Mouse (Mus musculus): Measurements from ENCODE around the gene Vmn1r118. TPM values are rescaled to one million over a fixed set of nuclear protein-coding genes. Genes with fewer than 3 reads are reported as not detected.
"Not testable (repeated sequence)": the region's sequence is repeated elsewhere in the genome, so short reads cannot be mapped to it uniquely, and the experiment has no call there.

Vmn1r118 gene
- not detected in 2 replicates for polyA plus RNA-seq (2014; fragmentation: Nextera tagmentation; extraction: Ambion mirVana)

- not testable (repeated sequence) for H3K27ac ChIP-seq (ENCODE audit: low read depth, low read length); DNase-seq (ENCODE audit: low spot score); H3K4me3 ChIP-seq (ENCODE audit: low read depth, low read length); H3K9ac ChIP-seq (ENCODE audit: low read length); H3K27me3 ChIP-seq (ENCODE audit: control insufficient read depth, insufficient read depth, low read length); H3K4me1 ChIP-seq (replicated peaks; ENCODE audit: control insufficient read depth, insufficient read depth, low read length); H3K4me2 ChIP-seq (ENCODE audit: low read depth, low read length, severe bottlenecking); ATAC-seq (replicated peaks; ENCODE audit: low FRiP score); H3K36me3 ChIP-seq (ENCODE audit: control insufficient read depth, insufficient read depth, low read length); H3K9me3 ChIP-seq (ENCODE audit: control insufficient read depth, low read length)
- WGBS = no CpG with 5 or more reads among the region's 2 CpGs
Observed at GRCm38 (mm10) chr7:20912247-20912646, at the start of gene Vmn1r118. TSS of gene Vmn1r118 (minus strand) at chr7:20912347.

GRCm38 (mm10) chr7:20884021-20884420 lies 28.1 kb downstream of the Vmn1r118 start, which contains the start of gene Vmn1r117:
TSS of gene Vmn1r117 (minus strand) at chr7:20884121.
- DNase-seq (ENCODE audit: low spot score); H3K36me3 ChIP-seq (ENCODE audit: control insufficient read depth, insufficient read depth, low read length); ATAC-seq (replicated peaks; ENCODE audit: low FRiP score); H3K27me3 ChIP-seq (ENCODE audit: control insufficient read depth, insufficient read depth, low read length); H3K27ac ChIP-seq (ENCODE audit: low read depth, low read length); H3K4me3 ChIP-seq (ENCODE audit: low read depth, low read length); H3K4me1 ChIP-seq (replicated peaks; ENCODE audit: control insufficient read depth, insufficient read depth, low read length); H3K9me3 ChIP-seq (ENCODE audit: control insufficient read depth, low read length); H3K9ac ChIP-seq (ENCODE audit: low read length); H3K4me2 ChIP-seq (ENCODE audit: low read depth, low read length, severe bottlenecking): not testable (repeated sequence)
- WGBS = no CpG with 5 or more reads among the region's 2 CpGs

GRCm38 (mm10) chr7:20871956-20872355 lies 40.2 kb downstream of the Vmn1r118 start, which contains the start of gene Vmn1r116:
TSS of gene Vmn1r116 (plus strand) at chr7:20872256.
- not testable (repeated sequence) for DNase-seq (ENCODE audit: low spot score); H3K4me1 ChIP-seq (replicated peaks; ENCODE audit: control insufficient read depth, insufficient read depth, low read length); H3K4me3 ChIP-seq (ENCODE audit: low read depth, low read length); H3K36me3 ChIP-seq (ENCODE audit: control insufficient read depth, insufficient read depth, low read length); H3K27ac ChIP-seq (ENCODE audit: low read depth, low read length); H3K27me3 ChIP-seq (ENCODE audit: control insufficient read depth, insufficient read depth, low read length); H3K9me3 ChIP-seq (ENCODE audit: control insufficient read depth, low read length); H3K9ac ChIP-seq (ENCODE audit: low read length); ATAC-seq (replicated peaks; ENCODE audit: low FRiP score); H3K4me2 ChIP-seq (ENCODE audit: low read depth, low read length, severe bottlenecking)
- 66% methylated on average over 3 of the region's 3 CpGs for WGBS

Other genes starting within 250 kb of the Vmn1r118 start
- gene Vmn1r107, start 243.4 kb downstream of the Vmn1r118 start, polyA plus RNA-seq (2014; fragmentation: Nextera tagmentation; extraction: Ambion mirVana) = not detected in 2 replicates
- not detected in 2 replicates for gene Vmn1r111, start 209.1 kb downstream of the Vmn1r118 start, polyA plus RNA-seq (2014; fragmentation: Nextera tagmentation; extraction: Ambion mirVana)
- gene Gm10668, start 181.7 kb downstream of the Vmn1r118 start, polyA plus RNA-seq (2014; fragmentation: Nextera tagmentation; extraction: Ambion mirVana) = not detected in 2 replicates
- gene Vmn1r112, start 141.2 kb downstream of the Vmn1r118 start, polyA plus RNA-seq (2014; fragmentation: Nextera tagmentation; extraction: Ambion mirVana) = not detected in 2 replicates
- not detected in 2 replicates for gene Vmn1r113, start 125.1 kb downstream of the Vmn1r118 start, polyA plus RNA-seq (2014; fragmentation: Nextera tagmentation; extraction: Ambion mirVana)
- not detected in 2 replicates for gene Vmn1r114, start 100.2 kb downstream of the Vmn1r118 start, polyA plus RNA-seq (2014; fragmentation: Nextera tagmentation; extraction: Ambion mirVana)
- not detected in 2 replicates for gene Vmn1r115, start 67.4 kb downstream of the Vmn1r118 start, polyA plus RNA-seq (2014; fragmentation: Nextera tagmentation; extraction: Ambion mirVana)
- not detected in 2 replicates for gene Vmn1r116, start 40.1 kb downstream of the Vmn1r118 start, polyA plus RNA-seq (2014; fragmentation: Nextera tagmentation; extraction: Ambion mirVana)
- gene Vmn1r117, start 28.2 kb downstream of the Vmn1r118 start, polyA plus RNA-seq (2014; fragmentation: Nextera tagmentation; extraction: Ambion mirVana) = not detected in 2 replicates
- gene Vmn1r119, start 100.1 kb upstream of the Vmn1r118 start, polyA plus RNA-seq (2014; fragmentation: Nextera tagmentation; extraction: Ambion mirVana) = not detected in 2 replicates
- gene Vmn1r120, start 141.4 kb upstream of the Vmn1r118 start, polyA plus RNA-seq (2014; fragmentation: Nextera tagmentation; extraction: Ambion mirVana) = not detected in 2 replicates
- not detected in 2 replicates for gene Vmn1r121, start 186.2 kb upstream of the Vmn1r118 start, polyA plus RNA-seq (2014; fragmentation: Nextera tagmentation; extraction: Ambion mirVana)
- gene Vmn1r122, start 221.8 kb upstream of the Vmn1r118 start, polyA plus RNA-seq (2014; fragmentation: Nextera tagmentation; extraction: Ambion mirVana) = not detected in 2 replicates
- gene Vmn1r123, start 249.8 kb upstream of the Vmn1r118 start, polyA plus RNA-seq (2014; fragmentation: Nextera tagmentation; extraction: Ambion mirVana) = not detected in 2 replicates

Data from forebrain, embryonic 11.5 days (tissue).